Mouse (Mus musculus): ENCODE data around the gene Gart. TPM values are rescaled to one million over a fixed set of nuclear protein-coding genes. Genes with fewer than 3 reads are reported as not detected.

Gene Gart
- total RNA-seq, 1 experiment from 2014 or later = 304 TPM

DNA sequence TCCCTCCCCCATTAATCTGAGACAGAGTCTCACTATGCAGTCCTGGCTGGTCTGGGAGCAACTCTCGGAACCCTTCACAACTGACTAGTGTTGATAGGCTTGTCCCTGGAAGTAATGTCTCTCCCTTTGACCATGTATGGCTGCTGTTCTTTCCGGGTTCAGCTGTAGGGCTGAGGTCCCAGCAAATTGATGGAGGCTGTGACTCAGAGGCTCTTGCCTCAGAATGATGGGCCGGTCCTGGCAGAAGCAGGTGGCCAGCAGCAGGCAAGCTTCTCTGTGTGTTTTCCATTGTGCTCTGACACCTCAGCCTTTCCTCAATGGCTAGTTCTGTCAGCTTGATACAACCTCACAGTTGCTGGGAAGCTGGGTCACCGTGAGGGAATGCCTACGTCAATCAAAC, 34.2 kb downstream of the Gart start:
- ATAC-seq (replicated peaks; ENCODE audit: low read depth, poor library complexity, severe bottlenecking) = no peak

DNA sequence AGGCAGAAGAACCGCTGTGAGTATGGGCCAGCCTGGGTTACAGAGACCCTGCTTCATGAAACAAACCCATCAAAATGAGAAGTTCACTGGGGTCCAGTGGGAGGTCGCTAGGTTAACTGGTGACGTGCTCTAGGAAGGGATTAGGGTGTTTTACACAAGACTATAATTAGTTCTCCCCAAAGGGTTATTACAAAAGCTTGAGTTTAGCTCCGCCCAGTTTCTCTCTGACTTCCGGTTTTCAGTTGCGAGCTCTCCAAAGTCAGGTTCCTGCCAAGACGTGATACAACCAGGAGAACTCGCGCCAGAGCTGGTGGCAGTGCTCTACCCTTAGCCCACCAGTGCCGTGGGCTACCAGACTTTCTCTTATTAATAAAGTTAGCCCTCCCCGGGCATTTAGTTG, 35.5 kb downstream of the Gart start:
- ATAC-seq (replicated peaks; ENCODE audit: low read depth, poor library complexity, severe bottlenecking) = peak; percentile 55

DNA sequence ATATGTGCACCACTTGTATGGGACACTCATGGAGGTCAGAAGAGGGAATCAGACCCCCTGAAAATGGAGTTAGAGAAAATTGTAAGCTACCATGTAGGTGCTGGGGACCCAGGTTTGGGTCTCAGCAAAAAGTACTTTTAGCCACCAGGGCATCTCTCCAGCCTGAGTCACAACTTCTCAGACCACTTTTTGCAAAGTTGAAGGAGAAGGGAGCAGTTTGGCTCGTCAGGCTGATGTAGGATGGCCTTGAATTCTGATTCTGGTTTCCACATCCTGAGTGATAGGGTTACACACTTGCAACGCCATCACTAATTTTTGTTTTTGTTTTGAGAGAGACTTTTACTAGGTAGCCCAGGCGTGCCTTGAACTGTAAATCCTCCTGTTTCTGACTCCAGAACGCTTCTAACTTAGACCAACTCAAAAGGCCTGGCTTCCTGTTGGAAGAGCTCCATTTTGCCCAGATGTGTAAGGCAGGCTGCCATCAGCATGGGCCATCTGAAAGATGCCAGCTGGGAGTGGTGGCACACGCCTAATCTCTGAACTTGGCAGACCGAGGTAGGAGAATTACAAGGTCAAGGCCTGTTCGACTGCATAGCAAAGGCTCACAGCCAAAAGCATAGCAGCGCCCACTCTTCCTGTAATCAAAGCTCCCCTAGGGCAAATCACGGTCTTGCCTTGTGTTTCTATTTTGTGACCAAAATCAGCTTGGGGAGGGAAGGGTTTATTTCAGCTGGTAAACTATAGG, 37.1 kb downstream of the Gart start:
- ATAC-seq (replicated peaks; ENCODE audit: low read depth, poor library complexity, severe bottlenecking) = no peak

DNA sequence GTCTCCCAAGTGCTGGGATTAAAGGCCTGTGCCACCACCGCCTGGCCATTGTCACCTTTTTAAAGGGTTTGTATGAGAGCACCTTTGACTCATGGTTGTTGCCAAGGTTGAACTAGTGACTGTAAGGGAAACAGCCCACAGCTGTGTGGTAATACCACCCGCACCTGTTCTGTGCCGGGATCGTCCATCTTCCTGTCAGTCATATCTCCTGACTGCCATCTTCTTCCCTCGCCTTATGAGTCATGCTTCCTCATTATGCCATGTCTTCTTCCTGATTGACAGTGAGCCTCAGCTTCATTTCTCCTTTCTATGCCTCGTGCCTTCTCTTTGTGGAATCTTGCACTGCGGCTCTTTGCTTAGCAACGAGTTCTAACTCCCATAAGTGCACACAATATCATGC, 39.8 kb downstream of the Gart start:
- peak; percentile 92 for ATAC-seq (replicated peaks; ENCODE audit: low read depth, poor library complexity, severe bottlenecking)

- no peak for ATAC-seq (replicated peaks; ENCODE audit: low read depth, poor library complexity, severe bottlenecking)
Observed at GRCm38 (mm10) chr16:91605156-91605555, 41.6 kb downstream of the Gart start.

- peak; percentile 33 for ATAC-seq (replicated peaks; ENCODE audit: low read depth, poor library complexity, severe bottlenecking)
Observed at GRCm38 (mm10) chr16:91601693-91602092, 45.1 kb downstream of the Gart start.

DNA sequence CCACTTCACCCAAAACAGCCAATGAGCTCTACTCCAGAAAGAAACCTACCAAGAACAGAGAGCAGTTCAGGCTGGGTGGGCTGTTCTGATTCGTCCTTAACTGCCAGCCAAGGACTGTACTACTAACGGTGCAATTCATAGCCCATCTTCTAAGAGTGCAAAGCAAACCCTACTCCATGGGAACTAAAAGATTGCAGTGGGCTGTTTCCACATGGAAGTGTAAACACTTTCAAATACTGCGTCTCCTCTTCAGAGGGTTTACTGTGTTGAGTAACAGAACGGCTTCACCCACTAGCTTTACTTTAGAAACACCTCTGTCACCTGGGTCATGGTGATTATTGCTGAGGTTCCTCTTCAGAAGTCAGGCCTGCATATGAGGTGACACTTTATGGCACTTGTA, 45.7 kb downstream of the Gart start:
- ATAC-seq (replicated peaks; ENCODE audit: low read depth, poor library complexity, severe bottlenecking) = no peak

DNA sequence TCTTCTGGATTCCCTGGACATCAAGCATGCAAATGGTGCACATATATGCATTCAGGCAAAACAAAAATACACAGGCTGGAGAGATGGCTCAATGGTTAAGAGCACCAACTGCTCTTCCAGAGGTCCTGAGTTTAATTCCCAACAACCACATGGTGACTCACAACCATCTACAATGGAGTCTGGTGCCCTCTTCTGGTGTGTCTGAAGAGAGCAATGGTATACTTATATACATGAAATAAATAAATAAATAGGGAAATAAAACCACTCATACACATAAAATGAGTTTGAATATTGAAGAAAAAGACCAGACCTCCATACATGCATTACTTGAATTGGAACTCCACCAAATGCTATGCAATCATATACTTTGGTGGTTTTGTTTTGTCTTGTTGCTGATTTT, 47.5 kb downstream of the Gart start:
- ATAC-seq (replicated peaks; ENCODE audit: low read depth, poor library complexity, severe bottlenecking) = no peak

- peak; percentile 91 for ATAC-seq (replicated peaks; ENCODE audit: low read depth, poor library complexity, severe bottlenecking)
Observed at GRCm38 (mm10) chr16:91597672-91598010, 49.1 kb downstream of the Gart start, which contains the start of gene Tmem50b. Tmem50b (minus strand) TSS chr16:91597800.

GRCm38 (mm10) chr16:91596779-91597671, 49.7 kb downstream of the Gart start:
- ATAC-seq (replicated peaks; ENCODE audit: low read depth, poor library complexity, severe bottlenecking) = no peak

- ATAC-seq (replicated peaks; ENCODE audit: low read depth, poor library complexity, severe bottlenecking) = peak; percentile 30
Observed at GRCm38 (mm10) chr16:91596397-91596778, 50.4 kb downstream of the Gart start.

- no peak for ATAC-seq (replicated peaks; ENCODE audit: low read depth, poor library complexity, severe bottlenecking)
Observed at GRCm38 (mm10) chr16:91595076-91595475, 51.7 kb downstream of the Gart start.

DNA sequence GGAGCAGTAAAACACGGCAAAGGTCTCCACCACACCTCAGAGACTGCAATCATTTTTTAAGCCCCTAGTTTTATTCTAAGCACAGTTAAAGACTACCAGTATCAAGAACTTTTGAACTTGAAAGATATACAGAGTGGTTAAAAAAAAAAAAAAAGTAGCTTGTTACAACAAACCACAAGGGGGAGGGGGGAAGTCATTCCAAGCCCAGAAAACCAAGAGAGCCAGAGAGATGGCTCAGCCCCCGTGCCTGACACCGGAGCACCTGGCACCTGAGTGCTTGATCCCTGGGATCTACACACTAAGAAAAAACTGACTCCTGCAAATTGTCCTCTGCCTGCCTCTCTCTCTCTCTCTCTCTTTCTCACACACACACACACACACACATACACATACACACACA, 53.5 kb downstream of the Gart start:
- no peak for ATAC-seq (replicated peaks; ENCODE audit: low read depth, poor library complexity, severe bottlenecking)

DNA sequence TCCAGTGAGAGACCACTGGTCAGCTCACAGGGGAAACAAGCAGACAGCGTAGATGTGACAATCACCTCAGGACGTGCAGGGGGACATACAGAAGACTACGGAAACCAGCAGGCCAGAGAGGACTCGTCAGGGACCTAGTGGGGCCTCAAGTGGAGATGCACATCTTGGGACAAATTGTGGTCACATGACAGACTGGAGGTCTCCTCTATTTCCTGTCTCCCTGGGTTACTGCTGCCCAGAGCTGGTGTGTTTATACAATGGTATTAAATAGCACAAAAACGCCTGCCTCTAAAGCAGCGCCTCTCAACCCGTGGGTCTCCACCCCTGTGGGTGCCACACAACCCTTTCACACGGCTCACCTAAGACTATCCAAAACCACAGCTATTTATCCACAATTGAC, 54.6 kb downstream of the Gart start:
- no peak for ATAC-seq (replicated peaks; ENCODE audit: low read depth, poor library complexity, severe bottlenecking)

GRCm38 (mm10) chr16:91588703-91589102, 58.0 kb downstream of the Gart start:
- no peak for ATAC-seq (replicated peaks; ENCODE audit: low read depth, poor library complexity, severe bottlenecking)

DNA sequence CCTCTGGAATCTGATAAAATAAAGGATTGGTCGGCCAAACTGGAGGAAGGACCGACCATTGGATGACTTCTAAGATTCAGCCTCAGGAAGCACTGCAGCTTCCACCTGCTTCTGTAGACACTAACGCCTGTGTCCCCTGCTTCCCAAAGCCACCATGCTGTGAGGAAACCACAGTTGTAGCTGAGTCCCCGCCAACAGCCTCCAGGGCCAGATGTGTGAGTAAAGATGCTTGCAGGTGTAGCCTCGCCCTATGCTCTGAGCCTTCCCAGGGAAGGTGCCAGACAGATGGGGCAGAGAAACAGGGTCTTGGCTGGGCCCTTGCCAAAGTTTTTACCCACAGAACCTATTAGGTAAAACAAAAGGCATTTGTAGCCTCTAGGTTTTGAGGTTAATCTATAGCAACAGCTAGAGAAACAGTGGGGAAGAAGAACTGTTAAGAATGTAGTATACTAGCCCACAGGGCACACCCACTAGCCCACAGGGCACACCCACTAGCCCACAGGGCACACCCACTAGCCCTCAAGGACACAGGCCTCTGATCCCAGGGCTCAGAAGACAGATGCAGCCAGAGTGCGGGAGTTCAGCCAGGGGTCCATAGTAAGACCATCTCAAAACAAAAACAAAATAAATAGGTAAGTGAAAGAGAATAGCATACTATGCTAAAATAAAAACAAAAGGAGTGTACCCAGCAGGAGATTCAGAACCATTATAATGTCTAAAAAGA, 58.9 kb downstream of the Gart start:
- peak; percentile 56; the same call in 1 of the 2 replicates for ATAC-seq (replicated peaks; ENCODE audit: low read depth, poor library complexity, severe bottlenecking)

GRCm38 (mm10) chr16:91586244-91586643, 60.5 kb downstream of the Gart start:
- ATAC-seq (replicated peaks; ENCODE audit: low read depth, poor library complexity, severe bottlenecking) = no peak

GRCm38 (mm10) chr16:91585617-91586016, 61.1 kb downstream of the Gart start:
- ATAC-seq (replicated peaks; ENCODE audit: low read depth, poor library complexity, severe bottlenecking) = no peak

DNA sequence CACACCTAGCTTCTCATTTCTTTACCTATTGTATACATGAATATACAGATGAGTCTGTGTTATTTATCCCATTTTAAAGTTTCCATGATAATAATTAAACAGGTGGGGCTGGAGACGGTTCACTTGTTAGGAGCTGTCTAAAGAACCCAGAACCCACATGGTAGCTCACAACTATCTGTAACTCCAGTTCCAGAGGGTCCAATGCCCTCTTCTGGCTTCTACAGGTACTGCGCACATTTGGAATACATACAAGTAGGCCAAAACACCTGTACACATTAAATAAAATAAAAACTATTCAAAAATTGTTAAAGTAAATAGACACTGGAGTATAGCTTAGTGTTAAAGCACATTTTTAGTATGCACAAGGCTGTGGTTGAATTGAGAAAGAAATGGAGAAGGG, 64.4 kb downstream of the Gart start:
- peak; percentile 56; the same call in 1 of the 2 replicates for ATAC-seq (replicated peaks; ENCODE audit: low read depth, poor library complexity, severe bottlenecking)

DNA sequence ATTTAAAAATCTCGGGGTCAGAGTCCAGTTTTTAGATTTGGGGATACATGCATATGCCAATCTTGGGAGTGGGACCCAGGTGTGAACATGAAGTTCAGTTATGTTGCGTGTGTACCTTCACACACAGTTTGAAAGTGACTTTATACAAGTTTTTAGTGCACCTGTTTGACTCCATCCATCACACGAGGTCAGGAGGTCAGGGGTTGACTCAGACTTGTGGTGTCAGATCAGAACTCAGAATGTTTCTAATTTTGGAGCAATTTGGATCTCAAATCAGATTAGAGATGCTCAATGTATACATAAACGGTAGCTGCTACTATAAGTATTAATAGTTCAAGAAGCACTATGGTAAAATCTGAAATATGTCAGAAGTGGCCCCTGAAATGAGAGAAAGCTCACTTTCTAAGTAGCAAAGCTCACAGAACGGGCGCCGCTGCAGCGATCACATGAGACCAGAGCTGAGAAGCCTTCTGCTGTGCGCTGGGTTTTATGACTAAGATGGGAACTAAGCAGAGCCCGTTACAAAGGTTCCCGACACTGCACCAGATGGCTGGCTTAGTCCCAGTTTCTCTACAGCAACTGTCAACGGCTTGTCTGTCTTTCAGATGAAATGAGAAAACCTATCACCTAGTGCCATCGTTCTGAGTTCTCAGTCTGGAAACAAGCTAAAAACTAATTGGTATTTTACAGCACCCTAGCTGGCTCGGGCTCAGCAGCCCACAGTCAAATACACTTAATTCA, 67.6 kb downstream of the Gart start:
- no peak for ATAC-seq (replicated peaks; ENCODE audit: low read depth, poor library complexity, severe bottlenecking)

All from common myeloid progenitor, adult 5-6 weeks (primary cell).